Mouse (Mus musculus) lung, embryonic 14.5 days (tissue): ENCODE data around the gene Olfr141. TPM values are rescaled to one million over a fixed set of nuclear protein-coding genes. Genes with fewer than 3 reads are reported as not detected.

Source experiments
- ATAC-seq: fragments of 200-750 bp; cut with Nextera tagmentation; 2 replicates; pipeline ENCODE4 v1.8.0; 2017; ENCODE audit warnings: mild to moderate bottlenecking, moderate TSS enrichment, moderate library complexity; ENCODE audit not compliant: insufficient read depth
- DNase-seq: peaks from one replicate; pipeline ENCODE4 v3.0.0-alpha.2; 2015
- H3K27ac ChIP-seq: fragments of 300-500 bp; sonication (generic); 2 replicates; pipeline ENCODE4 v1.5.1; 2014; ENCODE audit warnings: low read depth, mild to moderate bottlenecking, moderate library complexity
- H3K27me3 ChIP-seq: fragments of 300-500 bp; sonication (generic); 2 replicates; pipeline ENCODE4 v1.6.1; 2014; ENCODE audit warnings: low read length, control low read depth; ENCODE audit not compliant: insufficient read depth
- H3K36me3 ChIP-seq: fragments of 300-500 bp; sonication (generic); 2 replicates; pipeline ENCODE4 v1.6.1; 2014; ENCODE audit warnings: control low read depth; ENCODE audit not compliant: insufficient read depth
- H3K4me1 ChIP-seq: fragments of 300-500 bp; sonication (generic); 2 replicates; pipeline ENCODE4 v1.6.1; 2014; ENCODE audit warnings: antibody characterized with exemption, control low read depth; ENCODE audit not compliant: insufficient read depth
- H3K4me2 ChIP-seq: fragments of 300-500 bp; sonication (generic); 2 replicates; pipeline ENCODE4 v1.6.1; 2014; ENCODE audit warnings: mild to moderate bottlenecking
- H3K4me3 ChIP-seq: fragments of 300-500 bp; sonication (generic); 2 replicates; pipeline ENCODE4 v1.5.1; 2014; ENCODE audit warnings: low read depth, low read length
- H3K9ac ChIP-seq: fragments of 300-500 bp; sonication (generic); 2 replicates; pipeline ENCODE4 v1.6.1; 2014
- H3K9me3 ChIP-seq: fragments of 300-500 bp; sonication (generic); 2 replicates; pipeline ENCODE4 v1.6.1; 2016; ENCODE audit warnings: low read depth, low read length, control low read depth
- CTCF ChIP-seq: IDR thresholded peaks from 2 replicates; pipeline ENCODE4 v1.5.1; 2016; ENCODE audit warnings: antibody characterized with exemption, low read depth
- WGBS: fragments of 180-500 bp; shearing (Covaris S2); extraction: QIAGEN DNeasy Blood & Tissue Kit; methylation state at CpG from one replicate; pipeline ENCODE4 v1.1.7; 2014; 5-methylcytosine and 5-hydroxymethylcytosine counted together
- polyA plus RNA-seq: library from polyadenylated mRNA; unstranded; fragments of >200 nt; fragmentation: Nextera tagmentation; extraction: Ambion mirVana; gene quantifications from 2 replicates; pipeline ENCODE4 v1.2.1, GENCODE M21; 2014

The Olfr141 gene
- polyA plus RNA-seq = not detected in 2 replicates

DNA sequence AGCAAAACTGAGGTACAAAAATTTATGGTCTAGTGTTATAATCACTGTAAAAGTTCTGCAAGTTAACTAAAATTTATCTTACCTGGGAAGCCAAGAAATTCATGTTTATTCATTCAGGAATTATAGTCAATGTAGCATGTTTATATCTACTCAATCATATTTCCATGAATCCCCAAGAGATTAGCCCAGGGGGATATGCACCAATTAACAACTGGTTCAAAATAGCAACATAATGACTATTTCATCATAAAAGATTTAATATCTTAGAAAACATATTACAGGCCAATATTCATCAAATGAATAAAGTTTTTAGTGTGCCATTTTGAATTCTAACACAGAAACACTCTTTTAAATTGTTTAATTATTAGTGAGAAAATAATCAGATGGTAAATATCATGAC, at the start of gene Olfr141:
TSS of gene Olfr141 (minus strand) at position 101 of the 400 bp plus-strand sequence.
- no peak for TF ChIP-seq CTCF
- no peak for DNase-seq
- Histone ChIP-seq H3K4me3 (no peak within 1 kb of the TSS), H3K4me2 (no peak within 1 kb of the TSS), H3K4me1 (no peaks in the 10 kb centered on the region), H3K27me3 (no peaks in the 10 kb centered on the region), H3K36me3 (no peaks in the 10 kb centered on the region), H3K9ac (no peak within 1 kb of the TSS), H3K9me3 (no peaks in the 10 kb centered on the region), H3K27ac (no peak within 1 kb of the TSS)
- ATAC-seq = no peak

DNA sequence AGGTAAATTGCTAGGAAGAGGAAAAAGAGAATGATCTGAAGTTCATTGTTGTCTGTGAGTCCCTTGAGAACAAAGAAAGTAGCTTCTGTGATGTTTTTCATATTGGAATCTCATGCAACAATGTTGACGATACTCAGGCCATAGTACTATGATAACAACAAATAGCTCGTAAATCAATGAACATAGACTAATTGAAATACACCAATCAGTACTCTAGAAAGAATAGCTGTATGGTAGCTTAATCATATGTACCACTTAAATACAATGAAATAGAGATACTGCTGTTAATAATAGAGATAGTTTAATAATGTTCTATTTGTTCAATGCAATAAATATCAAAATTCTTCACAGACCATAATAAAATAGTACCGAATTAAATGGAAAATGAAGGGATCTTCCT, 41.8 kb upstream of the Olfr141 start, which contains the start of gene Olfr1095:
TSS of gene Olfr1095 (minus strand) at position 101 of the 400 bp plus-strand sequence.
- no peak within 1 kb of the TSS for H3K4me3 ChIP-seq
- no peak within 1 kb of the TSS for H3K9ac ChIP-seq
- no peaks in the 10 kb centered on the region for H3K9me3 ChIP-seq
- ATAC-seq = no peak
- no peak for DNase-seq
- no peaks in the 10 kb centered on the region for H3K4me1 ChIP-seq
- H3K36me3 ChIP-seq = no peaks in the 10 kb centered on the region
- no peak for TF ChIP-seq CTCF
- WGBS = 83% methylated on average over 3 of the region's 3 CpGs
- no peaks in the 10 kb centered on the region for H3K27me3 ChIP-seq
- no peak within 1 kb of the TSS for H3K27ac ChIP-seq
- no peak within 1 kb of the TSS for H3K4me2 ChIP-seq

DNA sequence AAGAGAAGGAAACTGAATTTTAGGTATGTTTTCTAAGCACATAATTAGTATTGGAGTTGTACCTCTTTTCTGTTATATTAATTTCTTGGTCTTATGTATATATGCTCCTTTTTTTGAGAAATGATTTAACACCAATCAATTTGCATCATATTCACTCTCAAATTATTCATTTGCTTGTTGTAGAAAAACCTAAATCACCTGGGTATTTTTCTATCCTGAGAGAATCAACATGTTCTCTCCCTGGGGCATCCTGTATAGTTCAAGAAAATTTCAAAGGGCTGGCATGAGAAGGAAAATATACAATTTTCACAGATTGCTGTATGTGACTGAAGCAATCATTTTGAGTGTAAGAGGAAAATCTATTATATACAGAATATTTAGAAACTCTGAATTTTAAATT, 14.5 kb upstream of the Olfr141 start, which contains the start of gene Olfr1094:
TSS of gene Olfr1094 (plus strand) at position 301 of the 400 bp plus-strand sequence.
- H3K4me2 ChIP-seq = no peak within 1 kb of the TSS
- ATAC-seq = no peak
- H3K27me3 ChIP-seq = no peaks in the 10 kb centered on the region
- DNase-seq = no peak
- no peaks in the 10 kb centered on the region for H3K4me1 ChIP-seq
- no peaks in the 10 kb centered on the region for H3K36me3 ChIP-seq
- no peak within 1 kb of the TSS for H3K9ac ChIP-seq
- H3K9me3 ChIP-seq = no peaks in the 10 kb centered on the region
- H3K27ac ChIP-seq = no peak within 1 kb of the TSS
- no peak within 1 kb of the TSS for H3K4me3 ChIP-seq
- no peak for TF ChIP-seq CTCF

DNA sequence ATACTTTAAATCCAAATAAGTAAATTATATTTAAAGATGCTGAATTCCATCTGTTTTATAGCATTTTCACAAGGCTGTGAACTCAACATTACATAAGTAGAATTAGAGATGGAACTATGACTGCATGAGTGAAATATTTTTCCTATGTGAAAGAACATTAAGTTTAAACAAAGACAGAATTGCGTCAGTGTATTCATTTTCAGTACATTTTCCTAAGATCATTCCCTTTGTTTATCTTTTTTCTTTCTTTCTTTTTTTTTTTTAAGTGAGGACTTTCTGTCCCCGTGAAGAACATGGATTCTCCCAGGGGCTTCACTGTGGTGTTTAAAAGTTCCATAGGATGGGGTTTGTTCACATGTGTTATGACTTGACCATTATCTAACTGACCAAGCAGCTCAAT, 27.6 kb downstream of the Olfr141 start, which contains the start of gene Olfr1093:
TSS of gene Olfr1093 (plus strand) at position 301 of the 400 bp plus-strand sequence.
- WGBS = 60% methylated on average over 2 of the region's 2 CpGs
- DNase-seq = no peak
- H3K27ac ChIP-seq = no peak within 1 kb of the TSS
- no peaks in the 10 kb centered on the region for H3K9me3 ChIP-seq
- TF ChIP-seq CTCF = no peak
- no peaks in the 10 kb centered on the region for H3K36me3 ChIP-seq
- no peak within 1 kb of the TSS for H3K9ac ChIP-seq
- H3K4me2 ChIP-seq = no peak within 1 kb of the TSS
- no peaks in the 10 kb centered on the region for H3K4me1 ChIP-seq
- no peak within 1 kb of the TSS for H3K4me3 ChIP-seq
- no peak for ATAC-seq
- H3K27me3 ChIP-seq = no peaks in the 10 kb centered on the region

DNA sequence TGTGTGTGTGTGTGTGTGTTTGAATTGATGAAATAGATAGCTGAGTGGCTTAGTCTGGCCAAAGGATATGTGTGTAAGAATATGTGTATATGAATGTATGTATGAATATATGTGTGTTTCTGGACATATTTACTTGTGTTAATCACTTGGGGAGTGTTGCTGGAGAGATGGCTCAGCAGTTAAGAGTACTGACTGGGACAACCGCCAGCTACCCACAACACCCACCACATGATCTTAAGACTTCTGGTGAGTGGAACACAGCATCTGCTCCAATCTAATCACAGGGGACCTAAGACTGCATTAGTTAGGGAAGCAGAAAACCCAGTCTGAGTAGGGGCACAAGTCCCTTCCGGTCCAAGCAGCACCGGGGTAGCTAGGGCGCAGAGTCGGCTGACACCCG, 48.8 kb downstream of the Olfr141 start:
- no peak overlapping the region for H3K4me3 ChIP-seq
- no peak overlapping the region for H3K4me2 ChIP-seq
- H3K36me3 ChIP-seq = no peaks in the 10 kb centered on the region
- H3K27me3 ChIP-seq = no peaks in the 10 kb centered on the region
- H3K27ac ChIP-seq = no peak overlapping the region
- no peak overlapping the region for H3K9ac ChIP-seq
- WGBS = 92% methylated on average over 6 of the region's 6 CpGs
- ATAC-seq (no peak), DNase-seq (no peak)
- no peaks in the 10 kb centered on the region for H3K4me1 ChIP-seq
- H3K9me3 ChIP-seq = no peaks in the 10 kb centered on the region
- no peak for TF ChIP-seq CTCF

DNA sequence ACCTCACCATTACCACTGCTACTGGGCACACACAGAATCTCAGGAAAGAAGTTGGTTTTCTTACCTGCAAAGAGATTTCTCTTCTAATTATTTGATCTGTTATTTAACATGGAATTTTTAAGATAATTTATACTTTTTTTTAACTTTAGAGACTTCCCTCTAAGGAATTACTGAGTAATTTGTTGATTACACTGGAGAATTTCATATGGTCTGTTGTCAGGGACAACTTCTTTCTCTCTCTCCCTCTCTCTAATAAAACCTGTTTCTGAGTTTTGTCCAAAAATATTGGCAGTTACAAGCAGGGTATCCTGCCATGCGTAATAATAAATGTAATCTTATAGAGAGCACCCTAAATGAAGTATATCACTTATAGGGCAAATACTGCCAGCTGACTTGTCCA, 50.9 kb downstream of the Olfr141 start, which contains the start of gene Olfr1090:
TSS of gene Olfr1090 (minus strand) at position 101 of the 400 bp plus-strand sequence.
- Histone ChIP-seq H3K9me3 (no peaks in the 10 kb centered on the region), H3K27ac (no peak within 1 kb of the TSS), H3K9ac (no peak within 1 kb of the TSS), H3K36me3 (no peaks in the 10 kb centered on the region), H3K4me3 (no peak within 1 kb of the TSS), H3K4me1 (no peaks in the 10 kb centered on the region), H3K27me3 (no peaks in the 10 kb centered on the region), H3K4me2 (no peak within 1 kb of the TSS)
- WGBS = 93% methylated on average over 1 of the region's 1 CpGs
- DNase-seq = no peak
- no peak for TF ChIP-seq CTCF
- ATAC-seq = no peak

Other genes starting within 250 kb of the Olfr141 start
- gene Olfr1082, start 211.1 kb downstream of the Olfr141 start, polyA plus RNA-seq = not detected in 2 replicates
- not detected in 2 replicates for gene Olfr1084, start 170.3 kb downstream of the Olfr141 start, polyA plus RNA-seq
- not detected in 2 replicates for gene Olfr1085, start 148.0 kb downstream of the Olfr141 start, polyA plus RNA-seq
- gene Olfr1086, start 129.9 kb downstream of the Olfr141 start, polyA plus RNA-seq = not detected in 2 replicates
- not detected in 2 replicates for gene Olfr1087, start 111.6 kb downstream of the Olfr141 start, polyA plus RNA-seq
- not detected in 2 replicates for gene Olfr1089, start 76.3 kb downstream of the Olfr141 start, polyA plus RNA-seq
- not detected in 2 replicates for gene Olfr1090, start 51.0 kb downstream of the Olfr141 start, polyA plus RNA-seq
- gene Olfr1093, start 27.5 kb downstream of the Olfr141 start, polyA plus RNA-seq = not detected in 2 replicates
- not detected in 2 replicates for gene Olfr1094, start 14.6 kb upstream of the Olfr141 start, polyA plus RNA-seq
- gene Olfr1095, start 41.7 kb upstream of the Olfr141 start, polyA plus RNA-seq = not detected in 2 replicates
- not detected in 2 replicates for gene Gm13723, start 64.8 kb upstream of the Olfr141 start, polyA plus RNA-seq
- not detected in 2 replicates for gene Olfr1097, start 82.2 kb upstream of the Olfr141 start, polyA plus RNA-seq
- gene Olfr1098, start 114.5 kb upstream of the Olfr141 start, polyA plus RNA-seq = not detected in 2 replicates
- gene Olfr1099, start 150.7 kb upstream of the Olfr141 start, polyA plus RNA-seq = not detected in 2 replicates
- not detected in 2 replicates for gene Olfr1100, start 169.9 kb upstream of the Olfr141 start, polyA plus RNA-seq
- gene Olfr1101, start 181.2 kb upstream of the Olfr141 start, polyA plus RNA-seq = not detected in 2 replicates
- not detected in 2 replicates for gene Olfr1102, start 188.4 kb upstream of the Olfr141 start, polyA plus RNA-seq
- not detected in 2 replicates for gene Olfr1104, start 217.1 kb upstream of the Olfr141 start, polyA plus RNA-seq
- not detected in 2 replicates for gene Olfr1105, start 226.5 kb upstream of the Olfr141 start, polyA plus RNA-seq
- not detected in 2 replicates for gene Olfr1106, start 242.3 kb upstream of the Olfr141 start, polyA plus RNA-seq